Mouse (Mus musculus) liver, postnatal 0 days (tissue): ENCODE results near the gene Fancl. TPM values are rescaled to one million over a fixed set of nuclear protein-coding genes. Genes with fewer than 3 reads are reported as not detected.
A peak's percentile ranks its signal among the peaks of the same experiment; 100 is the strongest.

Experiments
- ATAC-seq: fragments of 200-750 bp; cut with Nextera tagmentation; 2 replicates; pipeline ENCODE4 v1.8.0; 2017; ENCODE audit warnings: mild to moderate bottlenecking, moderate library complexity
- DNase-seq: peaks from one replicate; pipeline ENCODE4 v3.0.0-alpha.2; 2016
- H3K27ac ChIP-seq: fragments of 300-500 bp; sonication (generic); 2 replicates; pipeline ENCODE4 v1.5.1; 2014; ENCODE audit warnings: antibody characterized with exemption, moderate library complexity, mild to moderate bottlenecking, low read depth
- H3K27me3 ChIP-seq: fragments of 300-500 bp; sonication (generic); 2 replicates; pipeline ENCODE4 v1.6.1; 2014; ENCODE audit warnings: low read length, control low read depth, mixed read lengths; ENCODE audit not compliant: insufficient read depth
- H3K36me3 ChIP-seq: fragments of 300-500 bp; sonication (generic); replicated peaks from 2 replicates; pipeline ENCODE4 v1.6.1; 2014; ENCODE audit warnings: mild to moderate bottlenecking, control low read depth, low read length, moderate library complexity, mixed read lengths; ENCODE audit not compliant: insufficient read depth
- H3K4me1 ChIP-seq: fragments of 300-500 bp; sonication (generic); 2 replicates; pipeline ENCODE4 v1.6.1; 2014; ENCODE audit warnings: antibody characterized with exemption, mild to moderate bottlenecking, control low read depth; ENCODE audit not compliant: insufficient read depth
- H3K4me2 ChIP-seq: fragments of 300-500 bp; sonication (generic); 2 replicates; pipeline ENCODE4 v1.6.1; 2014; ENCODE audit warnings: low read depth, mild to moderate bottlenecking, low read length, moderate library complexity, mixed read lengths
- H3K4me3 ChIP-seq: fragments of 300-500 bp; sonication (generic); 2 replicates; pipeline ENCODE4 v1.5.1; 2014; ENCODE audit warnings: low read depth, low read length
- H3K9ac ChIP-seq: fragments of 300-500 bp; sonication (generic); replicated peaks from 2 replicates; pipeline ENCODE4 v1.6.1; 2014; ENCODE audit warnings: mild to moderate bottlenecking, moderate library complexity
- H3K9me3 ChIP-seq: fragments of 300-500 bp; sonication (generic); 2 replicates; pipeline ENCODE4 v1.6.1; 2016; ENCODE audit warnings: mild to moderate bottlenecking, control low read depth, low read length, mixed read lengths
- CTCF ChIP-seq: sonication (generic); IDR thresholded peaks from 2 replicates; pipeline ENCODE4 v1.5.1; 2016; ENCODE audit warnings: antibody characterized with exemption, low read depth
- EP300 ChIP-seq: IDR thresholded peaks from 2 replicates; pipeline ENCODE4 v1.6.1; 2016; ENCODE audit warnings: antibody characterized with exemption, low read depth, mild to moderate bottlenecking
- WGBS: fragments of 180-500 bp; shearing (Covaris S2); extraction: QIAGEN DNeasy Blood & Tissue Kit; methylation state at CpG from one replicate; pipeline ENCODE4 v1.1.7; 2014; ENCODE audit not compliant: insufficient replicate concordance; 5-methylcytosine and 5-hydroxymethylcytosine counted together
- polyA plus RNA-seq: library from polyadenylated mRNA; unstranded; fragments of >200 nt; fragmentation: Nextera tagmentation; extraction: Ambion mirVana; gene quantifications from 2 replicates; pipeline ENCODE4 v1.2.1, GENCODE M21; 2015

The Fancl gene
- polyA plus RNA-seq, 1 experiment from 2014 or later = 13.1 TPM

- H3K9ac ChIP-seq = no peak overlapping the region
- H3K9me3 ChIP-seq = no peaks in the 10 kb centered on the region
- H3K36me3 ChIP-seq = peaks cover 19% of the 10 kb centered on the region
- H3K27me3 ChIP-seq = no peaks in the 10 kb centered on the region
- H3K4me2 ChIP-seq = no peak overlapping the region
- no peak overlapping the region for H3K27ac ChIP-seq
- no peak for TF ChIP-seq CTCF
- no peak for TF ChIP-seq EP300
- H3K4me3 ChIP-seq = no peak overlapping the region
- 80% methylated on average over 6 of the region's 6 CpGs for WGBS
- ATAC-seq = no peak
- H3K4me1 ChIP-seq = no peaks in the 10 kb centered on the region
- no peak for DNase-seq
Observed at GRCm38 (mm10) chr11:26477037-26477739, 91.3 kb downstream of the Fancl start.

- WGBS = 83% methylated on average over 3 of the region's 3 CpGs
- TF ChIP-seq EP300 (no peak), CTCF (no peak)
- H3K27me3 ChIP-seq = no peaks in the 10 kb centered on the region
- no peak overlapping the region for H3K27ac ChIP-seq
- H3K4me3 ChIP-seq = no peak overlapping the region
- H3K36me3 ChIP-seq = 0 out of 2 replicates have a peak, but pooled peaks cover 6% of the 10 kb centered on the region
- no peak overlapping the region for H3K4me2 ChIP-seq
- no peak overlapping the region for H3K9ac ChIP-seq
- ATAC-seq = no peak
- H3K9me3 ChIP-seq = no peaks in the 10 kb centered on the region
- DNase-seq = no peak
- H3K4me1 ChIP-seq = no peaks in the 10 kb centered on the region
Observed at GRCm38 (mm10) chr11:26481691-26482242, 95.8 kb downstream of the Fancl start.

- no peak overlapping the region for H3K27ac ChIP-seq
- peak; percentile 69 for ATAC-seq
- no peaks in the 10 kb centered on the region for H3K4me1 ChIP-seq
- TF ChIP-seq EP300 (no peak), CTCF (peak; percentile 49)
- no peak for DNase-seq
- H3K36me3 ChIP-seq = peaks cover 2% of the 10 kb centered on the region; the same call in 1 of the 2 replicates
- H3K9ac ChIP-seq = no peak overlapping the region
- 65% methylated on average over 12 of the region's 12 CpGs for WGBS
- H3K9me3 ChIP-seq = no peaks in the 10 kb centered on the region
- no peak overlapping the region for H3K4me3 ChIP-seq
- no peak overlapping the region for H3K4me2 ChIP-seq
- H3K27me3 ChIP-seq = no peaks in the 10 kb centered on the region
Observed at GRCm38 (mm10) chr11:26489761-26490466, 104.0 kb downstream of the Fancl start.

DNA sequence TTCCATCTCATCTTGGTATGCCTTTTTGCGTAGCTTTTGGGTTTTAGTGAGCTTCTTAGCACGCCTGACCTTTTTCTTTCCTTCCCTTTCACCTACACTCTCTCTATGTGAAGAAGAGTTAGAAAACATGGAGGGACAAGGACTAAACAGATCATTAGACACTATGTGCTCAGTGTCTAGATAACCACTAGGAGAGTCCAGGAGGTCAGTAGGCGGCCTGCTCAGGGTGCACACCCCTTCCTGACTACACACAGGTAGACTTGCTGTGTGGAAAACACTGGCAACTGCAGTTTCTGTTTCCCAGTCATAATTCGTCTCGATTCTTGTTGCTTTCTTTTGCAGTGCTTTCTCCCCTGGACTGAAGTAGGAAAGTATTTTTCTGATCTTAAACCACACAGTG, 110.0 kb downstream of the Fancl start:
- H3K4me3 ChIP-seq = no peak overlapping the region
- ATAC-seq = peak; percentile 98
- H3K27me3 ChIP-seq = no peaks in the 10 kb centered on the region
- H3K36me3 ChIP-seq = no peaks in the 10 kb centered on the region
- H3K4me1 ChIP-seq = no peaks in the 10 kb centered on the region
- WGBS = 75% methylated on average over 5 of the region's 5 CpGs
- H3K27ac ChIP-seq = peak overlapping the region; percentile 76; the same call in 1 of the 2 replicates
- no peak overlapping the region for H3K4me2 ChIP-seq
- no peak overlapping the region for H3K9ac ChIP-seq
- TF ChIP-seq CTCF = peak; percentile 14; the same call in 1 of the 2 replicates
- TF ChIP-seq EP300 = no peak
- no peaks in the 10 kb centered on the region for H3K9me3 ChIP-seq
- peak; percentile 19 for DNase-seq

GRCm38 (mm10) chr11:26513683-26514082, 127.7 kb downstream of the Fancl start:
- no peak for ATAC-seq
- H3K9ac ChIP-seq = no peak overlapping the region
- H3K4me2 ChIP-seq = no peak overlapping the region
- DNase-seq = no peak
- TF ChIP-seq EP300 = no peak
- TF ChIP-seq CTCF = peak; percentile 49
- H3K36me3 ChIP-seq = no peaks in the 10 kb centered on the region
- H3K4me1 ChIP-seq = peaks cover 4% of the 10 kb centered on the region; the same call in 1 of the 2 replicates
- H3K27ac ChIP-seq = no peak overlapping the region
- no peaks in the 10 kb centered on the region for H3K27me3 ChIP-seq
- no peak overlapping the region for H3K4me3 ChIP-seq
- H3K9me3 ChIP-seq = no peaks in the 10 kb centered on the region

DNA sequence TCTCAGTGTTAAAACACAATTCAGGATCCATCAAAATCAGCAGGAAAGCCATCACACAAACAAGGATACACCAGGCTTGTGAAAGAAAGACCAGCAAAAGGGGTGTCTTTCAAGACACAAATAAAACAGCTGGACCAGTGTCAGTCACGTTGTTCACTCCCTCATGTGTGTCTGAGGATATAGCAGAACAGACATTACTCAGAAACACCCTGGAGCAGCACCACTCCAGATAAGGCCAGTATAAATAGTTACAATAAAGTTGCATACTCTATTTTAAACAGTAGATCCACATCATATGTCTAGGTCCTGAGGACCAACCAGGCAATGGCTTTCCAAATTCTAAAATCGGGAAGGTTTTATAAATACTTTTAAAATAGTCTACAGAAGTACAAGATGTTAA, 130.2 kb downstream of the Fancl start:
- no peak overlapping the region for H3K9ac ChIP-seq
- no peak overlapping the region for H3K4me2 ChIP-seq
- H3K27me3 ChIP-seq = no peaks in the 10 kb centered on the region
- no peaks in the 10 kb centered on the region for H3K36me3 ChIP-seq
- TF ChIP-seq CTCF (no peak), EP300 (no peak)
- ATAC-seq (no peak), DNase-seq (no peak)
- WGBS = 77% methylated on average over 2 of the region's 2 CpGs
- no peaks in the 10 kb centered on the region for H3K9me3 ChIP-seq
- peaks cover 4% of the 10 kb centered on the region; the same call in 1 of the 2 replicates for H3K4me1 ChIP-seq
- no peak overlapping the region for H3K27ac ChIP-seq
- H3K4me3 ChIP-seq = no peak overlapping the region
